Mouse (Mus musculus): ENCODE data around the gene Pm20d1. TPM values are rescaled to one million over a fixed set of nuclear protein-coding genes. Genes with fewer than 3 reads are reported as not detected.

Pm20d1 gene
- polyA plus RNA-seq, 1 experiment from 2014 or later = 2.8 TPM

DNA sequence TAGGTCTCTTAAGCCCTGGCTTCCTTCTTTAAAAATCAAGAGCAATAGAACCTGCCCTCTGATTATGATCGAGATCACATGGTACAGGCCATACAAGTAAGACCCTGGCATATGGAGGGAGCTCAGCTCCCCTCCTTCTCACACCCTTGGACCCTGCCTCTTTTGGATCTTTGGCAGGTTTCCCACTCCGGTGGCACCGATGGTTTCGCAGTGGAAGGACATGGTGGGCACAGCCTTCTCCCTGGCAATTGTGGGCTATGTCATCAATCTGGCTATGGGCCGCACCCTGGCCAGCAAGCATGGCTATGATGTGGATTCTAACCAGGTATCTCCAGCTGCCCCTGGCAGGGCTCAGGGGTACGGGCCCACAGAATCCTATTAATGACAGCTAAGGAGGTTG is 40.0 kb upstream of the Pm20d1 start:
- Histone ChIP-seq H3K4me3 (ENCODE audit: low read depth, low read length) (no peak overlapping the region), H3K9ac (ENCODE audit: low read depth, low read length) (no peak overlapping the region), H3K4me1 (replicated peaks; ENCODE audit: control insufficient read depth, insufficient read depth, low read length) (peaks cover 13% of the 10 kb centered on the region), H3K27ac (ENCODE audit: low read depth, low read length) (no peak overlapping the region), H3K27me3 (replicated peaks; ENCODE audit: control insufficient read depth, insufficient read depth, low read length) (no peaks in the 10 kb centered on the region), H3K4me2 (no peak overlapping the region), H3K9me3 (ENCODE audit: control insufficient read depth, low read length) (no peaks in the 10 kb centered on the region), H3K36me3 (ENCODE audit: control insufficient read depth, insufficient read depth, low read length) (no peaks in the 10 kb centered on the region)
- 88% methylated on average over 6 of the region's 6 CpGs for WGBS
- no peak for DNase-seq (ENCODE audit: low spot score)
- ATAC-seq (replicated peaks; ENCODE audit: low FRiP score) = no peak

DNA sequence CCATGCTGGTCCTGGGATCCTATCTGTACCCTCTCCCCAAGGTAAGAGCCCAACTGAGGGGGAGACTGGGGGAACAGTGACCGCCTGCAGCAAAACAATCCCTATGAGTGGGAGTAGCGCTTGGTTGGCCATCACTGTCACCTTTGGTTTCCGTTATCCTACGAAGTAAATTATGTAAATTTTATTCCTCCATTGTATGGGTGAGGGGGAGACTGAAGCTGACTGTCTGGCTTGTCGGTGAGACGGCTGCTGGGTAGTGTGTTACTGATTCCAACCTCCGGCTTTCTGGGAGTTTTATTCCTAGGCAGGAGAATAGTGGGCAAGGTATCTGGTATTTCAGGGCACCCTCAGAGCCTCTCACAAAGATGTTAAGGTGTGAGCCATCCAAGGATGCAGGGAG is 38.4 kb upstream of the Pm20d1 start:
- Histone ChIP-seq H3K36me3 (ENCODE audit: control insufficient read depth, insufficient read depth, low read length) (no peaks in the 10 kb centered on the region), H3K4me2 (no peak overlapping the region), H3K9me3 (ENCODE audit: control insufficient read depth, low read length) (no peaks in the 10 kb centered on the region), H3K9ac (ENCODE audit: low read depth, low read length) (no peak overlapping the region), H3K27ac (ENCODE audit: low read depth, low read length) (no peak overlapping the region), H3K4me1 (replicated peaks; ENCODE audit: control insufficient read depth, insufficient read depth, low read length) (peaks cover 11% of the 10 kb centered on the region), H3K4me3 (ENCODE audit: low read depth, low read length) (no peak overlapping the region), H3K27me3 (replicated peaks; ENCODE audit: control insufficient read depth, insufficient read depth, low read length) (no peaks in the 10 kb centered on the region)
- DNase-seq (ENCODE audit: low spot score) (no peak), ATAC-seq (replicated peaks; ENCODE audit: low FRiP score) (no peak)
- WGBS = 80% methylated on average over 7 of the region's 7 CpGs

DNA sequence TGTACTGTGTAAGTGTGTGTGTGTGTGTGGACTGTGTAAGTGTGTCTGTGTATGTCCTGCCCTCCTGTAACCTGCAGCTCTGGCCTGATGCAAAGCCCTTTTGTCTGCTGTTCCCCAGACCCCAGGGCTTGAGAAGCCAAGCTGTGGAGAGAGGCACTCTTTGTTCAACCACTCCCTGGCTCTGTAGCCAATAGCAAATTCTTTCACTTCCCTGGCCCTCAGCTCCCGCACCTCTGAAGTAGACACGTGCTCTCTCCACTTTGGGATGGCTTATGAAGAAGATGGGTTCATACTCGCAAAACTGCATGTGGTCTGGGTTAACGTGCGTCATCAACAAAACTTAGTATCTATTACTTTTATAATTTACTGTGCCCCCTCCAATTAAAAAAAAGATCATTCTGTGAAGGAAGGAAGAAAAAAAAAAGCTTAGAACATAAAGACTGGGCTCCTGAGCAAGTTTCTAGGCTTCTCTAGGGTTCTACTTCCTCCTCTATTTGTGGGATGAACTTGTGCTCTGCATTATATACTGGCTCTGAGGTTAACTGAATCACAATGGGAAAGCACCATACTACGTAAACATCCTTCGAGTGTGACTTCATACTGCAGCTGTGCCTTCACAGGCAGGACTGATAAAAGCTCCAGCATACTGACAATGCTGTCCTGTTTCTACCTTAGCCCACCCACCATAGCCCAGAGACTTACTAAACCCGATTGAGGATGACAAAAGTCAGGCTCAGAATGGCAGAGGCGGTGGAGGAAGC is 37.3 kb upstream of the Pm20d1 start:
- H3K4me2 ChIP-seq = no peak overlapping the region
- H3K27me3 ChIP-seq (replicated peaks; ENCODE audit: control insufficient read depth, insufficient read depth, low read length) = no peaks in the 10 kb centered on the region
- peaks cover 3% of the 10 kb centered on the region for H3K4me1 ChIP-seq (replicated peaks; ENCODE audit: control insufficient read depth, insufficient read depth, low read length)
- no peak overlapping the region for H3K9ac ChIP-seq (ENCODE audit: low read depth, low read length)
- 65% methylated on average over 9 of the region's 9 CpGs for WGBS
- H3K9me3 ChIP-seq (ENCODE audit: control insufficient read depth, low read length) = no peaks in the 10 kb centered on the region
- ATAC-seq (replicated peaks; ENCODE audit: low FRiP score) (no peak), DNase-seq (ENCODE audit: low spot score) (peak; percentile 29)
- no peak overlapping the region for H3K4me3 ChIP-seq (ENCODE audit: low read depth, low read length)
- no peak overlapping the region for H3K27ac ChIP-seq (ENCODE audit: low read depth, low read length)
- no peaks in the 10 kb centered on the region for H3K36me3 ChIP-seq (ENCODE audit: control insufficient read depth, insufficient read depth, low read length)

DNA sequence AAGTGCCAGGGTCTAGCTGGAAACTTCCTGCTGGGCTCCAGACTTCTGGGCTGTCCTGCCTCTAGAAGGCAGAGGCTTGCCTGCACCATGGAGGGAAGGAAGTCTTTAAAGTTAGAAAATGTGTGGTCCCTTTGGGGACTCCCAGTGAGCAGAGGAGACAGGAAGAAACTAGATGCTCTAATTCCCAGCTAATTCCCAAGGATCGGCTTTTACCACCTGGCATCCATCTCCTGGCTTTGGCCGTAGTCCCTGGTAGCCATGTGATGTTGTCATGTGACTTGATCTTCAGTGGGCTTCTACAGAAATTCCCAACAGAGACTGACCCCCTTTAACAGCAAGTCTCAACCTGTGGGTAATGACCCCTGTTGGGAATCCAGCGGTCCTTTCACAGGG is 36.8 kb upstream of the Pm20d1 start:
- Histone ChIP-seq H3K9me3 (ENCODE audit: control insufficient read depth, low read length) (no peaks in the 10 kb centered on the region), H3K4me2 (no peak overlapping the region), H3K4me3 (ENCODE audit: low read depth, low read length) (no peak overlapping the region), H3K27ac (ENCODE audit: low read depth, low read length) (no peak overlapping the region), H3K4me1 (replicated peaks; ENCODE audit: control insufficient read depth, insufficient read depth, low read length) (no peaks in the 10 kb centered on the region), H3K9ac (ENCODE audit: low read depth, low read length) (no peak overlapping the region), H3K27me3 (replicated peaks; ENCODE audit: control insufficient read depth, insufficient read depth, low read length) (no peaks in the 10 kb centered on the region), H3K36me3 (ENCODE audit: control insufficient read depth, insufficient read depth, low read length) (no peaks in the 10 kb centered on the region)
- DNase-seq (ENCODE audit: low spot score) (no peak), ATAC-seq (replicated peaks; ENCODE audit: low FRiP score) (no peak)
- WGBS = 78% methylated on average over 3 of the region's 3 CpGs

DNA sequence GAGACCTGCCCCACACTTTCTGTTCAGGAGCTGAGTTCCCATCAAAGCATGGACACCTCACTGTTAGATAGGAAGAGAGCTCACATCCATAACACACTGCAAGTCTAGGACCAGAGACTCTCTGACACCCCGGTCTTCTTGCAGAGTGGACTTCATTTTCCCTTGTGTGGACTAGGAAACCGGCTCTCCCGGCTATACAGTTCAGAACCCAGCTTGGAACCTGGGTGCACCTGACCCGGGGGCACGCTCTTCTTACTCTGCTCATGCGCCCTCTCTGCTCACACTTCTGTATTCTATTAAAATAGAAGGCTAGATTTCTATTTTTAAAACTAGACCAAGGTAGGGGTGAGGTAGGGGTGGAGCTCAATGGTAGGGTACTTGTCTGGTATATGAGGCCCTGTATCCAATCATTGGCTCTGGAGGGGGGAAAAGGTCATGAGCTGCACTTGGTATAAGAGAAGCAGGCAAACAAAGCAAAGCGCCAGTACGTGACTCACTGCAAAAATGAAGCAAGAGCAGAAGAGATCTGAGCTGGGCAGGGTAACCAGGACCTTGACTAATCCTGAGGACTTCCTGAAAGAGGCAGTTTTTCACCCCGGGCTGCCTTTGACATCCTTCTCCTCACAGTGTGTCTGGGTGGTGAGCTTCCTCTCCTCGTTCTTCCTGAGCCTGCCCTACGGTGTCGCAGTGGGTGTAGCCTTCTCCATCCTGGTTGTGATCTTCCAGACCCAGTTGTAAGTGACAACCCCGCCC is 35.9 kb upstream of the Pm20d1 start:
- Histone ChIP-seq H3K36me3 (ENCODE audit: control insufficient read depth, insufficient read depth, low read length) (no peaks in the 10 kb centered on the region), H3K27me3 (replicated peaks; ENCODE audit: control insufficient read depth, insufficient read depth, low read length) (no peaks in the 10 kb centered on the region), H3K27ac (ENCODE audit: low read depth, low read length) (no peak overlapping the region), H3K4me3 (ENCODE audit: low read depth, low read length) (no peak overlapping the region), H3K9ac (ENCODE audit: low read depth, low read length) (no peak overlapping the region), H3K4me2 (no peak overlapping the region), H3K9me3 (ENCODE audit: control insufficient read depth, low read length) (no peaks in the 10 kb centered on the region), H3K4me1 (replicated peaks; ENCODE audit: control insufficient read depth, insufficient read depth, low read length) (no peaks in the 10 kb centered on the region)
- peak; percentile 29 for DNase-seq (ENCODE audit: low spot score)
- no peak for ATAC-seq (replicated peaks; ENCODE audit: low FRiP score)
- 67% methylated on average over 13 of the region's 13 CpGs for WGBS

DNA sequence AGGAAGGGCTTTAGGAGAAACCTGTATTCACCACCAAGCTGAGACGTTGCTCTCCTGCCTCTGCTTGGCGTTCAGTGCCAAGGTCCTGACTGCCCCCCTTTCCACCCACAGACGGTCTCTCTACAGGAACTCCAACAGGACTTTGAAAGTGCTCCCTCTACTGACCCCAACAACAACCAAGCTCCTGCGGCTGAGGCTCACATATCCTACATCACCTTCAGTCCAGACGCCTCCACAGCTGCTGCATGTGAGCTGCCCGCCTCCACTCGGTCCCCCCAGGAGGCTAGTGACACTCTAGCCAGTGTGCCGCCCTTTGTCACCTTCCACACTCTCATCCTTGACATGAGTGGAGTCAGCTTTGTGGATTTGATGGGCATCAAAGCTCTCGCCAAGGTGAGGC is 33.5 kb upstream of the Pm20d1 start:
- 40% methylated on average over 9 of the region's 9 CpGs for WGBS
- DNase-seq (ENCODE audit: low spot score) = peak; percentile 28

DNA sequence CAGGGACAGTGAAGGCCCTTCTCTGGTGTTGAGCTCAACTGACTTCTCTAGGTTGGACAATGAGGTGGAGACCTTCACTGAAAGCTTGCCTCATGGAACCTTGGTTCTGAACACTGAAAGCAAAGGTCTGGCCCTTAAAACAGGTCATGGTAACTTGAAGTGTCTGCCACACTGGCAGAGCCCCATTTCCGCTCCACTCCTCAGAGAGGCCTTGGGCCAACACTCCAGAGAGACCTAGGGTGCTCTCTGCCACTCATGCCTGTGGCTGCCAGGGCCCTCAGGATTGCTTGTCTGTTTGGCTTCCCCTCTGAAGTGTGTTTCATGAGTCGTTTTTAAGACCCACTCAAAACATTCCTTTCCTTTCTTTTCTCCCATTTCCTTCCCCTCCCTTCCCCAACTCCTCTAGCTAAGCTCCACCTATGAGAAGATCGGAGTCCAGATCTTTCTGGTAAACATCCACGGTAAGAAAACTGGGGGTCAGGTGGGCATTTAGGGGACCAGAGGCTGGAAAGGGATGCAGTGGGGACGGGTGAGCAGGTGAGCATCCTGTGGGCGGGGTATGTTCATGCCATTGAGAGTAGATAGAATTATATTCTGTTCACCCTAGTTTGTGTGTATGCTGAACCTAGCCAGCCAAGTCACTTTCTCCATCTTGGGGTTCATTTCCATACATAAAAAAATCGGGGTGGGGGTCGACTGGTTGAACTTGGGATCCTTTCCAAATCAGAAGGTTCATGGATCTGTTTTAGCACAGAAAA is 32.4 kb upstream of the Pm20d1 start:
- H3K4me2 ChIP-seq = no peak overlapping the region
- H3K27ac ChIP-seq (ENCODE audit: low read depth, low read length) = no peak overlapping the region
- H3K27me3 ChIP-seq (replicated peaks; ENCODE audit: control insufficient read depth, insufficient read depth, low read length) = peaks cover 3% of the 10 kb centered on the region; the same call in 1 of the 2 replicates
- ATAC-seq (replicated peaks; ENCODE audit: low FRiP score) (no peak), DNase-seq (ENCODE audit: low spot score) (peak; percentile 26)
- 54% methylated on average over 8 of the region's 8 CpGs for WGBS
- H3K4me1 ChIP-seq (replicated peaks; ENCODE audit: control insufficient read depth, insufficient read depth, low read length) = no peaks in the 10 kb centered on the region
- no peaks in the 10 kb centered on the region for H3K36me3 ChIP-seq (ENCODE audit: control insufficient read depth, insufficient read depth, low read length)
- no peak overlapping the region for H3K4me3 ChIP-seq (ENCODE audit: low read depth, low read length)
- no peaks in the 10 kb centered on the region for H3K9me3 ChIP-seq (ENCODE audit: control insufficient read depth, low read length)
- H3K9ac ChIP-seq (ENCODE audit: low read depth, low read length) = no peak overlapping the region

More for the DNA sequence above, 33.5 kb upstream of the Pm20d1 start:
- H3K36me3 ChIP-seq (ENCODE audit: control insufficient read depth, insufficient read depth, low read length) = no peaks in the 10 kb centered on the region
- peaks cover 3% of the 10 kb centered on the region; the same call in 1 of the 2 replicates for H3K27me3 ChIP-seq (replicated peaks; ENCODE audit: control insufficient read depth, insufficient read depth, low read length)
- H3K27ac ChIP-seq (ENCODE audit: low read depth, low read length) = no peak overlapping the region
- H3K4me1 ChIP-seq (replicated peaks; ENCODE audit: control insufficient read depth, insufficient read depth, low read length) = no peaks in the 10 kb centered on the region
- H3K4me2 ChIP-seq = no peak overlapping the region
- no peaks in the 10 kb centered on the region for H3K9me3 ChIP-seq (ENCODE audit: control insufficient read depth, low read length)
- no peak overlapping the region for H3K4me3 ChIP-seq (ENCODE audit: low read depth, low read length)
- ATAC-seq (replicated peaks; ENCODE audit: low FRiP score) = no peak
- H3K9ac ChIP-seq (ENCODE audit: low read depth, low read length) = no peak overlapping the region

DNA sequence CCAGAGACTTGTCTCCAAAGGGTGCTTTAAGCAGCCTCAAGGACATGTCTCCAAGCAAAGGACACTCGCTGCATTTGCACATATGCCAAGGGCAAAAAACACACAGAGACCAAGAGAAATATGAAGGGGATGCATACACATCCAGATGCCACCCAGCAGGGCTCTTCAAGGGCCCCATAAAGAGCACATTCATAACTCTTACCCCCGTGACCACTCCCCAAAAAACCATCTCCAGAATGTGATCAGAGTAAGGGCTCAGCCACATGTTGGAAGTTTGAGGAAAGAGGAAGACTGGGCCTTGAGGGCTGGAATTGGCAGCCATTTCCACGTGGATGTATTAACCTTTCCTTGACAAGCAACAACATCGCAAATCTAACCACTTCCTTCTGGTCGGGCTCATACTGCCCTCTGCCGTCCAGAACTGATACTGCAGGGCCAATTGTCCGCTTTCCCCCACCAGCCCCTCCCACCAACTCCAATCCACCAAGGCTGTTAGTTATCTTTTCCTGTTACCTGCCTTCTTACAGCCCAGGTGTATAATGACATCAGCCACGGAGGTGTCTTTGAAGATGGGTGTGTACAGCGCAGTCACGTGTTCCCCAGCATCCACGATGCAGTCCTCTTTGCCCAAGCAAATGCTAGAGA is 31.7 kb upstream of the Pm20d1 start:
- ATAC-seq (replicated peaks; ENCODE audit: low FRiP score) (no peak), DNase-seq (ENCODE audit: low spot score) (peak; percentile 79)
- Histone ChIP-seq H3K36me3 (ENCODE audit: control insufficient read depth, insufficient read depth, low read length) (no peaks in the 10 kb centered on the region), H3K9me3 (ENCODE audit: control insufficient read depth, low read length) (no peaks in the 10 kb centered on the region), H3K4me3 (ENCODE audit: low read depth, low read length) (no peak overlapping the region), H3K4me2 (no peak overlapping the region), H3K4me1 (replicated peaks; ENCODE audit: control insufficient read depth, insufficient read depth, low read length) (no peaks in the 10 kb centered on the region), H3K9ac (ENCODE audit: low read depth, low read length) (no peak overlapping the region), H3K27ac (ENCODE audit: low read depth, low read length) (no peak overlapping the region), H3K27me3 (replicated peaks; ENCODE audit: control insufficient read depth, insufficient read depth, low read length) (peaks cover 3% of the 10 kb centered on the region; the same call in 1 of the 2 replicates)
- 11% methylated on average over 11 of the region's 11 CpGs for WGBS
